Mouse (Mus musculus) megakaryocyte, embryonic 14.5 days (primary cell): Measurements from ENCODE around the gene Col23a1.

Experiments used
- FLI1 ChIP-seq: IDR thresholded peaks from 2 replicates; pipeline ENCODE4 v1.6.1; 2012; ENCODE audit warnings: low read length, inconsistent platforms, mixed read lengths
- GATA1 ChIP-seq: IDR thresholded peaks from 3 replicates; pipeline ENCODE4 v1.6.1; 2012; ENCODE audit warnings: mixed read lengths, low read length, inconsistent platforms, borderline replicate concordance

DNA sequence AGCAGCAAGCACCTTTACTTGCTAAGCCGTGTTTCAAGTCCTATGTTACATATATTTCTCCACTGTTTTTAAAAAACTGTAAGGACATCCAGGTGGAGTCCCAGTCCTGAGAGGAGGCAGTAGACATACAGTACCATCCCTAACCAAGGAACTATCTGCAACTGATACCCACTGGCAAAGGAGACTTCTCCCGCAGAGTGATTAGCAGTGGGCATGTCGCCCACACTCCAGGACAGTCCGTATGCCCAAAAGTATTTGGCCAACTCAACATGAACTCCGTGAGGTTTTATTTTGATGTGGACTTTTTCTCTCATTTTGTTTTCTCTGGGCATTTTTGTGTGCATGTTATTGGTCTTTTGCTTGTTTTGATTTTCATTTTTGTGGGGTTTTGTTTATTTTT lies 161.6 kb downstream of the Col23a1 start:
- TF ChIP-seq GATA1, result no peak
- TF ChIP-seq FLI1, result no peak
